Mouse (Mus musculus): ENCODE data around the gene Olfr221. TPM values are rescaled to one million over a fixed set of nuclear protein-coding genes. Genes with fewer than 3 reads are reported as not detected.

Gene Olfr221
- polyA plus RNA-seq, 1 experiment from 2014 or later: not detected

- Histone ChIP-seq H3K4me2 (no peak overlapping the region), H3K27me3 (no peaks in the 10 kb centered on the region), H3K4me1 (no peaks in the 10 kb centered on the region), H3K9me3 (replicated peaks) (no peaks in the 10 kb centered on the region), H3K27ac (no peak overlapping the region), H3K9ac (no peak overlapping the region), H3K36me3 (ENCODE audit: poor library complexity, severe bottlenecking) (no peaks in the 10 kb centered on the region), H3K4me3 (no peak overlapping the region)
- WGBS: 91% methylated on average over 6 of the region's 6 CpGs
- no peak for ATAC-seq
These were observed 6.3 kb downstream of the Olfr221 start for GRCm38 (mm10) chr14:52035926-52036325.

- no peak for ATAC-seq
- H3K27me3 ChIP-seq: no peaks in the 10 kb centered on the region
- no peaks in the 10 kb centered on the region for H3K36me3 ChIP-seq (ENCODE audit: poor library complexity, severe bottlenecking)
- H3K27ac ChIP-seq: no peak overlapping the region
- H3K4me1 ChIP-seq: peaks cover 18% of the 10 kb centered on the region
- H3K9ac ChIP-seq: no peak overlapping the region
- no peak overlapping the region for H3K4me2 ChIP-seq
- no peak overlapping the region for H3K4me3 ChIP-seq
- H3K9me3 ChIP-seq (replicated peaks): no peaks in the 10 kb centered on the region
- WGBS: 87% methylated on average over 4 of the region's 4 CpGs
These were observed 15.9 kb downstream of the Olfr221 start for GRCm38 (mm10) chr14:52026342-52026741.

- no peaks in the 10 kb centered on the region for H3K9me3 ChIP-seq (replicated peaks)
- no peak overlapping the region for H3K4me2 ChIP-seq
- peaks cover 30% of the 10 kb centered on the region for H3K4me1 ChIP-seq
- WGBS: 87% methylated on average over 2 of the region's 2 CpGs
- no peak for ATAC-seq
- no peaks in the 10 kb centered on the region for H3K36me3 ChIP-seq (ENCODE audit: poor library complexity, severe bottlenecking)
- no peaks in the 10 kb centered on the region for H3K27me3 ChIP-seq
- H3K9ac ChIP-seq: no peak overlapping the region
- H3K4me3 ChIP-seq: no peak overlapping the region
- no peak overlapping the region for H3K27ac ChIP-seq
These were observed 18.1 kb downstream of the Olfr221 start for GRCm38 (mm10) chr14:52024133-52024532.

- peak overlapping the region; percentile 52; the same call in 1 of the 2 replicates for H3K9ac ChIP-seq
- ATAC-seq: no peak
These were observed 19.4 kb downstream of the Olfr221 start for GRCm38 (mm10) chr14:52022709-52023459.

GRCm38 (mm10) chr14:52022244-52022708, 20.0 kb downstream of the Olfr221 start:
- Histone ChIP-seq H3K4me1 (peaks cover 39% of the 10 kb centered on the region), H3K4me3 (no peak overlapping the region)

More at GRCm38 (mm10) chr14:52022709-52023459, 19.4 kb downstream of the Olfr221 start:
- H3K4me3 ChIP-seq: peak overlapping the region; percentile 13
- no peaks in the 10 kb centered on the region for H3K9me3 ChIP-seq (replicated peaks)
- WGBS: 3% methylated on average over 23 of the region's 23 CpGs
- H3K4me1 ChIP-seq: peaks cover 39% of the 10 kb centered on the region
- H3K27ac ChIP-seq: peak overlapping the region; percentile 75
- no peaks in the 10 kb centered on the region for H3K27me3 ChIP-seq
- H3K36me3 ChIP-seq (ENCODE audit: poor library complexity, severe bottlenecking): no peaks in the 10 kb centered on the region
- peak overlapping the region; percentile 48 for H3K4me2 ChIP-seq

GRCm38 (mm10) chr14:52021568-52022212, 20.6 kb downstream of the Olfr221 start:
- ATAC-seq: no peak
- Histone ChIP-seq H3K9ac (peak overlapping the region; percentile 9; the same call in 1 of the 2 replicates), H3K4me1 (peaks cover 44% of the 10 kb centered on the region), H3K36me3 (ENCODE audit: poor library complexity, severe bottlenecking) (no peaks in the 10 kb centered on the region), H3K4me3 (no peak overlapping the region), H3K27ac (peak overlapping the region; percentile 99; the same call in 1 of the 2 replicates), H3K9me3 (replicated peaks) (no peaks in the 10 kb centered on the region), H3K27me3 (no peaks in the 10 kb centered on the region), H3K4me2 (peak overlapping the region; percentile 71)
- WGBS: 90% methylated on average over 8 of the region's 8 CpGs

More at GRCm38 (mm10) chr14:52022244-52022708, 20.0 kb downstream of the Olfr221 start:
- H3K9ac ChIP-seq: no peak overlapping the region
- H3K36me3 ChIP-seq (ENCODE audit: poor library complexity, severe bottlenecking): no peaks in the 10 kb centered on the region
- no peaks in the 10 kb centered on the region for H3K27me3 ChIP-seq
- no peak overlapping the region for H3K27ac ChIP-seq
- H3K4me2 ChIP-seq: peak overlapping the region; percentile 48
- 66% methylated on average over 3 of the region's 3 CpGs for WGBS
- no peak for ATAC-seq
- no peaks in the 10 kb centered on the region for H3K9me3 ChIP-seq (replicated peaks)

GRCm38 (mm10) chr14:52021138-52021529, 21.1 kb downstream of the Olfr221 start:
- peak overlapping the region; percentile 9; the same call in 1 of the 2 replicates for H3K9ac ChIP-seq
- H3K4me2 ChIP-seq: peak overlapping the region; percentile 71
- H3K27ac ChIP-seq: peak overlapping the region; percentile 99; the same call in 1 of the 2 replicates
- H3K4me3 ChIP-seq: no peak overlapping the region
- ATAC-seq: no peak
- no peaks in the 10 kb centered on the region for H3K9me3 ChIP-seq (replicated peaks)
- peaks cover 49% of the 10 kb centered on the region for H3K4me1 ChIP-seq
- H3K27me3 ChIP-seq: no peaks in the 10 kb centered on the region
- WGBS: 64% methylated on average over 4 of the region's 4 CpGs
- no peaks in the 10 kb centered on the region for H3K36me3 ChIP-seq (ENCODE audit: poor library complexity, severe bottlenecking)

- peaks cover 55% of the 10 kb centered on the region for H3K4me1 ChIP-seq
- peak within 1 kb of the TSS; percentile 99 for H3K27ac ChIP-seq
- peak within 1 kb of the TSS; percentile 71 for H3K4me2 ChIP-seq
These were observed 21.6 kb downstream of the Olfr221 start, which contains the start of gene Zfp219 for GRCm38 (mm10) chr14:52020486-52021137. TSS of gene Zfp219 (minus strand) at chr14:52020733.

GRCm38 (mm10) chr14:52019590-52020340, 22.5 kb downstream of the Olfr221 start:
- Histone ChIP-seq H3K4me3 (peak overlapping the region; percentile 66), H3K27me3 (no peaks in the 10 kb centered on the region), H3K27ac (peak overlapping the region; percentile 99), H3K36me3 (ENCODE audit: poor library complexity, severe bottlenecking) (no peaks in the 10 kb centered on the region), H3K4me2 (peak overlapping the region; percentile 71), H3K4me1 (peaks cover 61% of the 10 kb centered on the region), H3K9ac (peak overlapping the region; percentile 92), H3K9me3 (replicated peaks) (no peaks in the 10 kb centered on the region)
- WGBS: under 1% methylated on average over 74 of the region's 74 CpGs
- peak; percentile 94 for ATAC-seq

More at GRCm38 (mm10) chr14:52020486-52021137, 21.6 kb downstream of the Olfr221 start, which contains the start of gene Zfp219:
- Histone ChIP-seq H3K27me3 (no peaks in the 10 kb centered on the region), H3K9me3 (replicated peaks) (no peaks in the 10 kb centered on the region), H3K36me3 (ENCODE audit: poor library complexity, severe bottlenecking) (no peaks in the 10 kb centered on the region), H3K9ac (peak within 1 kb of the TSS; percentile 92), H3K4me3 (peak within 1 kb of the TSS; percentile 66)
- ATAC-seq: peak; percentile 50
- 4% methylated on average over 15 of the region's 15 CpGs for WGBS

- Histone ChIP-seq H3K9ac (peak overlapping the region; percentile 92), H3K9me3 (replicated peaks) (no peaks in the 10 kb centered on the region), H3K27ac (peak overlapping the region; percentile 99), H3K4me3 (peak overlapping the region; percentile 66), H3K27me3 (no peaks in the 10 kb centered on the region), H3K36me3 (ENCODE audit: poor library complexity, severe bottlenecking) (no peaks in the 10 kb centered on the region), H3K4me2 (peak overlapping the region; percentile 71), H3K4me1 (peaks cover 61% of the 10 kb centered on the region)
- ATAC-seq: no peak; the same call in 1 of the 2 replicates
- WGBS: 30% methylated on average over 12 of the region's 12 CpGs
These were observed 23.1 kb downstream of the Olfr221 start for GRCm38 (mm10) chr14:52019051-52019589.
